Comparison of ENCODE assay signal across 2 mouse cellular contexts in the genomic region with DNA sequence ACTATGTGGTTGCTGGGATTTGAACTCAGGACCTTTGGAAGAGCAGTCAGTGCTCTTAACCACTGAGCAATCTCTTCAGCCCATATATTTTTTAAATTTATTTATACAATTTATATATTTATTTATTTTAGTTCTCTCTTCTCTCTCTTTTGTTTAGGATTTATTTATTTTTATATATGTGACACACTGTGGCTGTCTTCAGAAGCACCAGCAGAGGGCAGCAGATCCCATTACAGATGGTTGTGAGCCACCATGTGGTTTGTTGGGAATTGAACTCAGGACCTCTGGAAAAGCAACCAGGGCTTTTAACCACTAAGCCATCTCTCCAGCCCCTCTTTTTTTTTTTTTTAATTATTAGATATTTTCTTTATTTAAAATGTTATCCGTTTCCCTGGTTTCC.
TF ChIP-seq lines count a peak whose summit lies in the region.

No protein-coding gene starts in this region.

TF ChIP-seq in C2C12, 6 proteins besides CTCF, POLR2A, EP300 and RAD21:
- no peak for TF ChIP-seq MAX (IDR thresholded peaks at IDR 0.05)
- TF ChIP-seq MYOG (IDR thresholded peaks at IDR 0.05; ENCODE audit: control insufficient read depth, extremely low read depth, insufficient read length), result no peak
- no peak for TF ChIP-seq USF1 (IDR thresholded peaks at IDR 0.05; ENCODE audit: low read depth)
- TF ChIP-seq FOSL1 (IDR thresholded peaks at IDR 0.05; ENCODE audit: insufficient read depth, low read length, poor library complexity, severe bottlenecking), result no peak
- TF ChIP-seq MYOD1 (IDR thresholded peaks at IDR 0.05; ENCODE audit: control insufficient read depth, insufficient read length, low read depth), result no peak
- TF ChIP-seq CEBPB (IDR thresholded peaks at IDR 0.05; ENCODE audit: low read depth), result no peak
TF ChIP-seq in C2C12: peak in this region for 0.

TF ChIP-seq in MEL, 35 proteins besides CTCF, POLR2A, EP300 and RAD21:
- peak; percentile 66 for TF ChIP-seq SMC3 (IDR thresholded peaks at IDR 0.05; ENCODE audit: low read depth, low read length)
- TF ChIP-seq ELF1 (IDR thresholded peaks at IDR 0.05; ENCODE audit: low read depth, low read length), result 0 out of 2 replicates have a peak, but pooled peaks have one; percentile 21
- TF ChIP-seq USF1 (IDR thresholded peaks at IDR 0.05; ENCODE audit: low read depth, low read length), result 0 out of 2 replicates have a peak, but pooled peaks have one; percentile 34
- TF ChIP-seq MXI1 (IDR thresholded peaks at IDR 0.05; ENCODE audit: low read depth, low read length), result no peak
- no peak for TF ChIP-seq TAL1 (IDR thresholded peaks at IDR 0.05; ENCODE audit: low read length)
- TF ChIP-seq UBTF (IDR thresholded peaks at IDR 0.05; ENCODE audit: borderline replicate concordance, insufficient read depth, low read depth, low read length), result no peak
- TF ChIP-seq ZC3H11A (IDR thresholded peaks at IDR 0.05; ENCODE audit: low read depth, low read length), result peak; percentile 56
- peak; percentile 41; the same call in 1 of the 2 replicates for TF ChIP-seq SIN3A (IDR thresholded peaks at IDR 0.05; ENCODE audit: low read length)
- no peak for TF ChIP-seq USF2 (IDR thresholded peaks at IDR 0.05; ENCODE audit: borderline replicate concordance in 1 of 2, insufficient read depth in 1 of 2, low read depth in 1 of 2, low read length in 2 of 2)
- no peak for TF ChIP-seq NELFE (IDR thresholded peaks at IDR 0.05; ENCODE audit: low read depth, low read length)
- TF ChIP-seq KAT2A (conservative IDR thresholded peaks at IDR 0.05; ENCODE audit: low read depth, low read length), result no peak
- no peak for TF ChIP-seq JUND (IDR thresholded peaks at IDR 0.05; ENCODE audit: low read depth, low read length)
- peak; percentile 90 for TF ChIP-seq MYC (IDR thresholded peaks at IDR 0.05; ENCODE audit: low read depth, low read length)
